Mouse (Mus musculus): ENCODE data around the gene Tjp1.

GRCm38 (mm10) chr7:65486259-65486681, 41.3 kb downstream of the Tjp1 start:
- no peak for TF ChIP-seq EP300 (IDR thresholded peaks at IDR 0.05)
- TF ChIP-seq CTCF (IDR thresholded peaks at IDR 0.05), result no peak
